Mouse (Mus musculus): ENCODE measurements around the gene Hist1h2ab. TPM values are rescaled to one million over a fixed set of nuclear protein-coding genes. Genes with fewer than 3 reads are reported as not detected.
A peak's percentile ranks its signal among the peaks of the same experiment; 100 is the strongest.
"Not testable (repeated sequence)": the region's sequence is repeated elsewhere in the genome, so short reads cannot be mapped to it uniquely, and the experiment has no call there.

The Hist1h2ab gene
- total and polyA plus RNA-seq, 3 experiments = 8.0 to 2,219 TPM; not detected in 1

DNA sequence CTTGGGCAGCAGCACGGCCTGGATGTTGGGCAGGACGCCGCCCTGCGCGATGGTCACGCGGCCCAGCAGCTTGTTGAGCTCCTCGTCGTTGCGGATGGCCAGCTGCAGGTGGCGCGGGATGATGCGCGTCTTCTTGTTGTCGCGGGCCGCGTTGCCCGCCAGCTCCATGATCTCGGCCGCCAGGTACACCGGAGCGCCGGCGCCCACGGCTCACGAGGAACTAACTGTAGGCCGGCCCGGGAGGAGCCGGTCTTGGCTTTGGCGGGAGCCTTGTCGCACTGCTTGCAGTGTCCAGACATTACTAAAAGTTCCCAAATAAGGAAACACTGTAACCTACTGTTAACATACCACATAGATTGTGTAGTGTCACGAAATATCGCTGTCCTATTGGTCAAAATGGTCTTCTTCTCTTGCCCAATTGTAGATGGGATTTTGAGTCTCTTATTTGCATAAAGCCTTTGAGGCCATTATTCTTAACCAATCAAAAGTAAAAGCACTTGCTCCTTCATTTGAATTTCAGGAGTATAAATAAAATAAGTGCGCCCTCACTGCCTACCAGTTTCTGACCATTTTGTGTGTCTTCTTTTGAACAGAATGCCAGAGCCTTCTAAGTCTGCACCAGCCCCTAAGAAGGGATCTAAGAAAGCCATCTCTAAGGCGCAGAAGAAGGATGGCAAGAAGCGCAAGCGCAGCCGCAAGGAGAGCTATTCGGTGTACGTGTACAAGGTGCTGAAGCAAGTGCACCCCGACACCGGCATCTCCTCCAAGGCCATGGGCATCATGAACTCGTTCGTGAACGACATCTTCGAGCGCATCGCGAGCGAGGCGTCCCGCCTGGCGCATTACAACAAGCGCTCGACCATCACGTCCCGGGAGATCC, 4.5 kb upstream of the Hist1h2ab start, which contains the start of gene Hist1h2bb:
Hist1h2bb (plus strand) TSS at position 534 of the 880 bp plus-strand sequence.
- H3K4me1 ChIP-seq (ENCODE audit: control insufficient read depth in 1 of 2, insufficient read depth in 2 of 2, low read length in 2 of 2) = peaks cover 0 to 19% of the 10 kb centered on the region in 2 experiments; a peak in 2 of 4 replicates
- H3K79me2 ChIP-seq (ENCODE audit: control insufficient read depth, insufficient read depth, low read length, poor library complexity); H3K27me3 ChIP-seq (ENCODE audit: control insufficient read depth in 1 of 2, insufficient read depth in 2 of 2, low read length in 2 of 2); H3K9me3 ChIP-seq (replicated peaks; ENCODE audit: insufficient read depth, low read length): not testable (repeated sequence)
- peak within 1 kb of the TSS; percentile 23 to 60; a peak in 3 of 4 replicates for H3K4me3 ChIP-seq (ENCODE audit: control insufficient read depth in 1 of 2, insufficient read depth in 1 of 2, low read depth in 2 of 2, low read length in 2 of 2)
- peaks cover 0 to 46% of the 10 kb centered on the region in 2 experiments; a peak in 2 of 4 replicates for H3K36me3 ChIP-seq (ENCODE audit: control insufficient read depth in 1 of 2, insufficient read depth in 2 of 2, low read length in 2 of 2)
- DNase-seq (ENCODE audit: low read depth, low spot score) = peak; percentile 96
- peak within 1 kb of the TSS; percentile 96 for H3K9ac ChIP-seq (ENCODE audit: control insufficient read depth, low read depth, low read length, poor library complexity, severe bottlenecking)
- TF ChIP-seq POLR2AphosphoS5 (IDR thresholded peaks at IDR 0.05; ENCODE audit: borderline replicate concordance, low read depth, low read length) (peak; percentile 98; the same call in 1 of the 2 replicates), UBTF (IDR thresholded peaks at IDR 0.05; ENCODE audit: borderline replicate concordance, insufficient read depth, low read depth, low read length) (peak; percentile 86; the same call in 1 of the 2 replicates), TBP (IDR thresholded peaks at IDR 0.05; ENCODE audit: low read depth, low read length) (peak; percentile 99), POLR2A (IDR thresholded peaks at IDR 0.05; ENCODE audit: control insufficient read depth in 1 of 2, insufficient read depth in 1 of 2, low read depth in 1 of 2, low read length in 2 of 2, poor library complexity in 1 of 2) (peak in 1 of 2 experiments; percentile 98; a peak in 3 of 4 replicates)
- H3K27ac ChIP-seq (ENCODE audit: control insufficient read depth, low read depth, low read length) = peak within 1 kb of the TSS; percentile 99

DNA sequence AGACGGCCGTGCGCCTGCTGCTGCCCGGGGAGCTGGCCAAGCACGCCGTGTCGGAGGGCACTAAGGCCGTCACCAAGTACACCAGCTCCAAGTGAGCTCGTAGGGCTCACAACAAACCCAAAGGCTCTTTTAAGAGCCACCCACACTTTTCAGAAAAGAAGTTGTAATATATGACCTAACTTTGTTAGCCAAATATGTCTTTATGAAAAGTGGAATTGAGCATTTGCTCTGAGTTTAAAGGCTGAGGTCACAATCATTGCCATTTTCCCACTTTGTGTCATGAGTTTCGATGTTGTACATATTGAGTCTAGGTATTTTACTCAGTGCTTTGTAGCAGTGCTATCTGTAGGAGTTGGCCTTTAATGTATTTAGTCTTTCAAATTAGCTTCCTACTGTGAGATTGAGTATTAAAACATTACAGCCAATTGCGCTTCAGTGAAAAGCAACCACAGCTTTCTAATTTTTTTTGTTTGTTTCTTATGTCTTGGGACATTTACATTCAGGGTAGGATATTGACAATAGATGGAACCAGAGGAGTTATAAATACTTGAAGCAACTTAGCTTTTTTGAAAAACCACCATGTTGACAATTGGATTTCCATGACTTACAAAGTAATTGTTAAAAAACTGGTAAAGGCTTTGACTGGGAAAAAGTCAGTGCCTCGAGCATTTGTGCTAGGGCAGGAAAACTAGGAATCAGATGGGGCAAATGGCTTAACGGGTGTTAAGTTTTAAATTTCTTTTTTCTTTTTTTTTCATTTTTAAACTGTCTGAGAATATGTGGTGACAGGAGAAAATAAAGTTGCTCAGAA, 3.6 kb upstream of the Hist1h2ab start:
- Histone ChIP-seq H3K27me3 (ENCODE audit: control insufficient read depth in 1 of 2, insufficient read depth in 2 of 2, low read length in 2 of 2) (no peaks in the 10 kb centered on the region), H3K79me2 (ENCODE audit: control insufficient read depth, insufficient read depth, low read length, poor library complexity) (peaks cover 1% of the 10 kb centered on the region; the same call in 1 of the 2 replicates), H3K4me1 (ENCODE audit: control insufficient read depth in 1 of 2, insufficient read depth in 2 of 2, low read length in 2 of 2) (peaks cover 0 to 16% of the 10 kb centered on the region in 2 experiments; a peak in 2 of 4 replicates), H3K9ac (ENCODE audit: control insufficient read depth, low read depth, low read length, poor library complexity, severe bottlenecking) (peak overlapping the region; percentile 81), H3K9me3 (replicated peaks; ENCODE audit: insufficient read depth, low read length) (no peaks in the 10 kb centered on the region), H3K36me3 (ENCODE audit: control insufficient read depth in 1 of 2, insufficient read depth in 2 of 2, low read length in 2 of 2) (peaks cover 0 to 40% of the 10 kb centered on the region in 2 experiments; a peak in 2 of 4 replicates), H3K4me3 (ENCODE audit: control insufficient read depth in 1 of 2, insufficient read depth in 1 of 2, low read depth in 2 of 2, low read length in 2 of 2) (peak overlapping the region; percentile 2 to 17; a peak in 2 of 4 replicates), H3K27ac (ENCODE audit: control insufficient read depth, low read depth, low read length) (peak overlapping the region; percentile 99)
- DNase-seq (ENCODE audit: low read depth, low spot score) = peak; percentile 86
- TF ChIP-seq MAZ (IDR thresholded peaks at IDR 0.05; ENCODE audit: low read depth, low read length) (no peak), USF2 (IDR thresholded peaks at IDR 0.05; ENCODE audit: borderline replicate concordance in 1 of 2, insufficient read depth in 1 of 2, low read depth in 1 of 2, low read length in 2 of 2) (no peak), POLR2A (IDR thresholded peaks at IDR 0.05; ENCODE audit: control insufficient read depth in 1 of 2, insufficient read depth in 1 of 2, low read depth in 1 of 2, low read length in 2 of 2, poor library complexity in 1 of 2) (peak; percentile 90 to 99), NELFE (IDR thresholded peaks at IDR 0.05; ENCODE audit: low read depth, low read length) (no peak), POLR2AphosphoS5 (IDR thresholded peaks at IDR 0.05; ENCODE audit: borderline replicate concordance, low read depth, low read length) (peak; percentile 98; the same call in 1 of the 2 replicates), ZC3H11A (IDR thresholded peaks at IDR 0.05; ENCODE audit: low read depth, low read length) (no peak), ZKSCAN1 (IDR thresholded peaks at IDR 0.05; ENCODE audit: low read depth, low read length) (no peak), ZNF384 (IDR thresholded peaks at IDR 0.05; ENCODE audit: low read depth, low read length) (no peak), ELF1 (IDR thresholded peaks at IDR 0.05; ENCODE audit: low read depth, low read length) (no peak), TAL1 (IDR thresholded peaks at IDR 0.05; ENCODE audit: low read length) (no peak), USF1 (IDR thresholded peaks at IDR 0.05; ENCODE audit: low read depth, low read length) (no peak), MXI1 (IDR thresholded peaks at IDR 0.05; ENCODE audit: low read depth, low read length) (no peak), EP300 (IDR thresholded peaks at IDR 0.05; ENCODE audit: low read depth in 1 of 2, low read length in 2 of 2) (no peak), NRF1 (IDR thresholded peaks at IDR 0.05; ENCODE audit: insufficient read depth, low read depth, low read length, poor library complexity, severe bottlenecking) (no peak), RCOR1 (IDR thresholded peaks at IDR 0.05; ENCODE audit: low read depth, low read length) (no peak), TCF12 (IDR thresholded peaks at IDR 0.05; ENCODE audit: low read depth, low read length) (no peak)

Measured in MEL (cell line).